ENCODE assay signal across 8 mouse cellular contexts in the genomic region with DNA sequence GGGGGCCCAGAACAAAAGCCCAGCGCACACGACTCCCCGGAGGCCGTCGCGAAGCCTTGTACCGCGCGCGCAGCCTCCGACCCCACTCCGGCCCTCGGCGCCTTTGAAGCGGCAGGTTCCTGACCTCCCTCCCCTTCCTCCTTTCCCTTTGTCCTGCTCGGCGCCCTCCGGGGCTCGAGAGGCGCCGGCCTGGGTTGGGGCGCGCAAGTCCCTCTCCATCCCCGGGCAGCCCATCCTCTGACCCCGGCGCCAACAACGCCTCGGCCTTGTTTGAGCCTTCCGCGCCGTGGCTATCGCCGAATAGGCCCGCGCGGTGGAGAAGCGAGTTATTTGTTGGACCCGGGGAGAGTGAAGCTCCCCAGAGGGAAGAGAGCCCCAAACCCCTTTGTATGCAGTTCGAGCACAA. TPM values are rescaled to one million over a fixed set of nuclear protein-coding genes. Genes with fewer than 3 reads are reported as not detected.
DNase-seq lines count a peak whose midpoint lies in the region; ATAC-seq lines count a peak whose summit lies in the region.

No protein-coding gene starts in this region.

- H3K9me3 ChIP-seq in embryonic facial prominence, embryonic 10.5 days: no peaks in the 10 kb centered on the region
- no peaks in the 10 kb centered on the region for H3K9me3 ChIP-seq in hindbrain, embryonic 13.5 days
- H3K9me3 ChIP-seq in liver, embryonic 16.5 days (replicated peaks; ENCODE audit: control insufficient read depth, low read length): no peaks in the 10 kb centered on the region

- no peaks in the 10 kb centered on the region for H3K27me3 ChIP-seq in embryonic facial prominence, embryonic 10.5 days (replicated peaks; ENCODE audit: low read depth, poor library complexity, severe bottlenecking)
- H3K27me3 ChIP-seq in hindbrain, embryonic 13.5 days: no peaks in the 10 kb centered on the region
- H3K27me3 ChIP-seq in liver, embryonic 16.5 days (ENCODE audit: control insufficient read depth, insufficient read depth, low read depth, low read length): peaks cover 93% of the 10 kb centered on the region

- DNase-seq in left cerebral cortex, postnatal 4 days: peak; percentile 36
- DNase-seq in left cerebral cortex, adult 9 months (ENCODE audit: low spot score in 2 of 2): no peak
- peak; percentile 73 for DNase-seq in NIH3T3 (ENCODE audit: low read depth)
- peak; percentile 80 for DNase-seq in embryonic facial prominence, embryonic 10.5 days (ENCODE audit: low spot score)
- DNase-seq in yolk sac, embryonic 10.5 days (ENCODE audit: low spot score): peak; percentile 63
- DNase-seq in urinary bladder, postnatal 4 days (ENCODE audit: low spot score in 2 of 2): no peak

- ATAC-seq in hindbrain, embryonic 13.5 days (ENCODE audit: low FRiP score): no peak
- no peak for ATAC-seq in liver, embryonic 16.5 days (ENCODE audit: low read depth)

- H3K4me1 ChIP-seq in embryonic facial prominence, embryonic 10.5 days: peaks cover 57% of the 10 kb centered on the region
- H3K4me1 ChIP-seq in hindbrain, embryonic 13.5 days (replicated peaks): peaks cover 28% of the 10 kb centered on the region
- H3K4me1 ChIP-seq in liver, embryonic 16.5 days (ENCODE audit: control insufficient read depth, low read depth, low read length): peaks cover 34% of the 10 kb centered on the region

- H3K4me2 ChIP-seq in hindbrain, embryonic 13.5 days: peak overlapping the region; percentile 99
- peak overlapping the region; percentile 73 for H3K4me2 ChIP-seq in liver, embryonic 16.5 days (ENCODE audit: low read depth, low read length)

- intact Hi-C loops in left cerebral cortex, postnatal 4 days (cut with DNase I): loop anchor here (5.0 kb wide), 2 partner anchors 73 to 113 kb away; a partner anchor contains a TSS

- peaks cover 12% of the 10 kb centered on the region for H3K36me3 ChIP-seq in embryonic facial prominence, embryonic 10.5 days (replicated peaks)
- H3K36me3 ChIP-seq in hindbrain, embryonic 13.5 days: peaks cover 8% of the 10 kb centered on the region
- no peaks in the 10 kb centered on the region for H3K36me3 ChIP-seq in liver, embryonic 16.5 days (ENCODE audit: control insufficient read depth, insufficient read depth)

- peak overlapping the region; percentile 85 for H3K4me3 ChIP-seq in embryonic facial prominence, embryonic 10.5 days
- peak overlapping the region; percentile 95 for H3K4me3 ChIP-seq in hindbrain, embryonic 13.5 days
- H3K4me3 ChIP-seq in liver, embryonic 16.5 days (ENCODE audit: low read depth, low read length): peak overlapping the region; percentile 59

- under 1% methylated on average over 39 of the region's 39 CpGs for WGBS in embryonic facial prominence, embryonic 10.5 days
- WGBS in hindbrain, embryonic 13.5 days: under 1% methylated on average over 39 of the region's 39 CpGs
- under 1% methylated on average over 39 of the region's 39 CpGs for WGBS in liver, embryonic 16.5 days (ENCODE audit: insufficient replicate concordance)

- H3K9ac ChIP-seq in hindbrain, embryonic 13.5 days: peak overlapping the region; percentile 100
- peak overlapping the region; percentile 68 for H3K9ac ChIP-seq in liver, embryonic 16.5 days (ENCODE audit: low read depth, low read length)

- H3K27ac ChIP-seq in embryonic facial prominence, embryonic 10.5 days (replicated peaks): peak overlapping the region; percentile 100
- peak overlapping the region; percentile 100 for H3K27ac ChIP-seq in hindbrain, embryonic 13.5 days
- peak overlapping the region; percentile 64 for H3K27ac ChIP-seq in liver, embryonic 16.5 days (ENCODE audit: low read length)

RNA-seq across cellular contexts. Expression of a gene that starts 2.0 kb away (rescaled TPM):
- total RNA-seq in left cerebral cortex, postnatal 4 days (2021): 10 to 100 TPM; 36.5 to 39.5 TPM
- polyA plus RNA-seq in embryonic facial prominence, embryonic 10.5 days (2016; fragmentation: Nextera tagmentation; extraction: Ambion mirVana): 18.0 and 18.4 TPM in 2 replicates
- 13.6 and 17.0 TPM in 2 replicates for polyA plus RNA-seq in hindbrain, embryonic 13.5 days (2015; fragmentation: Nextera tagmentation; extraction: Ambion mirVana)
- 0.84 TPM in 2 replicates for polyA plus RNA-seq in liver, embryonic 16.5 days (2015; fragmentation: Nextera tagmentation; extraction: Ambion mirVana)

Comparison
In these comparisons a context has a peak if more than half of its experiments do, and no peak if none do; other contexts are left out.
1. DNase-seq: peak in left cerebral cortex, postnatal 4 days (single experiment), NIH3T3 (single experiment), embryonic facial prominence, embryonic 10.5 days (single experiment) and yolk sac, embryonic 10.5 days (single experiment); none in left cerebral cortex, adult 9 months (0 of 2) and urinary bladder, postnatal 4 days (0 of 2).
2. Peak in every context shown above with its lines, with median percentiles within 50 percentile points of each other: H3K27ac ChIP-seq and H3K4me3 ChIP-seq.